Mouse (Mus musculus) testis, adult 2 months (tissue): ENCODE results near the gene Ptprt.

Experiments used
- CTCF ChIP-seq: fragments of 200-500 bp; IDR thresholded peaks from 2 replicates; pipeline ENCODE4 v1.5.1; 2012; ENCODE audit warnings: low read depth, mild to moderate bottlenecking, inconsistent platforms, low read length, moderate library complexity; ENCODE audit not compliant: control insufficient read depth, insufficient read depth, insufficient replicate concordance
- POLR2A ChIP-seq: fragments of 200-500 bp; IDR thresholded peaks from 2 replicates; pipeline ENCODE4 v1.6.1; 2012; ENCODE audit warnings: low read depth, mild to moderate bottlenecking, inconsistent platforms, low read length, moderate library complexity; ENCODE audit not compliant: control insufficient read depth

GRCm38 (mm10) chr2:161833846-161834245 lies 827.1 kb downstream of the Ptprt start:
- no peak for TF ChIP-seq CTCF
- TF ChIP-seq POLR2A = no peak
